Mouse (Mus musculus) limb, embryonic 11.5 days (tissue): Measurements from ENCODE around the gene Mylpf. TPM values are rescaled to one million over a fixed set of nuclear protein-coding genes. Genes with fewer than 3 reads are reported as not detected.

Experiments used
- ATAC-seq: fragments of 200-750 bp; cut with Nextera tagmentation; 2 replicates; pipeline ENCODE4 v1.8.0; 2017; ENCODE audit warnings: low read depth; ENCODE audit not compliant: insufficient number of reproducible peaks, low FRiP score, low TSS enrichment
- DNase-seq: peaks from one replicate; pipeline ENCODE4 v3.0.0-alpha.2; 2015; ENCODE audit warnings: low spot score
- H3K27ac ChIP-seq: fragments of 300-500 bp; sonication (generic); replicated peaks from 2 replicates; pipeline ENCODE4 v1.5.1; 2014; ENCODE audit warnings: low read depth, mild to moderate bottlenecking, low read length
- H3K27me3 ChIP-seq: fragments of 300-500 bp; sonication (generic); 2 replicates; pipeline ENCODE4 v1.6.1; 2014; ENCODE audit warnings: mild to moderate bottlenecking, low read length, mixed read lengths; ENCODE audit not compliant: control insufficient read depth, insufficient read depth
- H3K36me3 ChIP-seq: fragments of 300-500 bp; sonication (generic); 2 replicates; pipeline ENCODE4 v1.6.1; 2014; ENCODE audit warnings: mild to moderate bottlenecking, low read length, moderate library complexity, mixed read lengths; ENCODE audit not compliant: control insufficient read depth, insufficient read depth
- H3K4me1 ChIP-seq: fragments of 300-500 bp; sonication (generic); 2 replicates; pipeline ENCODE4 v1.6.1; 2014; ENCODE audit warnings: low read length, mixed read lengths; ENCODE audit not compliant: control insufficient read depth, insufficient read depth
- H3K4me2 ChIP-seq: fragments of 300-500 bp; sonication (generic); 2 replicates; pipeline ENCODE4 v1.6.1; 2014; ENCODE audit warnings: low read depth, mild to moderate bottlenecking, moderate library complexity; ENCODE audit not compliant: severe bottlenecking
- H3K4me3 ChIP-seq: fragments of 300-500 bp; sonication (generic); 2 replicates; pipeline ENCODE4 v1.5.1; 2014; ENCODE audit warnings: low read depth, low read length
- H3K9ac ChIP-seq: fragments of 300-500 bp; sonication (generic); 2 replicates; pipeline ENCODE4 v1.6.1; 2014; ENCODE audit warnings: mild to moderate bottlenecking, low read length
- H3K9me3 ChIP-seq: fragments of 300-500 bp; sonication (generic); 2 replicates; pipeline ENCODE4 v1.6.1; 2016; ENCODE audit warnings: low read length; ENCODE audit not compliant: control insufficient read depth
- WGBS: fragments of 180-500 bp; shearing (Covaris S2); extraction: QIAGEN DNeasy Blood & Tissue Kit; methylation state at CpG from one replicate; pipeline ENCODE4 v1.1.7; 2014; 5-methylcytosine and 5-hydroxymethylcytosine counted together
- polyA plus RNA-seq: library from polyadenylated mRNA; unstranded; fragments of >200 nt; fragmentation: Nextera tagmentation; extraction: Ambion mirVana; gene quantifications from 2 replicates; pipeline ENCODE4 v1.2.1, GENCODE M21; 2014

Mylpf gene
- polyA plus RNA-seq, 1 experiment from 2014 or later = 33.7 TPM

DNA sequence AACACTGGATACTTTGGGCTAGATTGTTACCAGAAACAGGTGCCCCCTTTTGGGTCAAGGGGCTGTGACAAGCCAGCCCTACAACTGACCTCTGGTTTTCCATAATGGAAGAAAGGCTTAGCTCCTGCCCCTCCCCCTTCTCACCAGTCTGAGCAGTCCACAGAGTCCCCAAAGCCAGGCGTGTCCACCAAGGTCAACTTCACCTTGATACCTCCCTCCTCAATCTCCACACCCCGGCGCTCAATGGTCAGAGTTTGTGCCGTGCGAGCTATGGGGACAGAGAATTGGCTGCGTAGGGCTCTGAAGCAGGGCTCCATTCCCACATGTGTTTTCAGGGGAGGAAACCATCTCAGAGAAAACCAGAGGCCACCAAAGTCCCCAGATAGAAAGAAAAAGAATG lies 8.8 kb downstream of the Mylpf start:
- no peaks in the 10 kb centered on the region for H3K36me3 ChIP-seq
- 86% methylated on average over 6 of the region's 6 CpGs for WGBS
- H3K4me2 ChIP-seq = no peak overlapping the region
- no peak for DNase-seq
- H3K27ac ChIP-seq = no peak overlapping the region
- H3K9ac ChIP-seq = no peak overlapping the region
- H3K27me3 ChIP-seq = no peaks in the 10 kb centered on the region
- 0 out of 2 replicates have a peak, but pooled peaks cover 4% of the 10 kb centered on the region for H3K4me1 ChIP-seq
- ATAC-seq = no peak; the same call in 1 of the 2 replicates
- no peak overlapping the region for H3K4me3 ChIP-seq
- H3K9me3 ChIP-seq = no peaks in the 10 kb centered on the region; the same call in 1 of the 2 replicates

DNA sequence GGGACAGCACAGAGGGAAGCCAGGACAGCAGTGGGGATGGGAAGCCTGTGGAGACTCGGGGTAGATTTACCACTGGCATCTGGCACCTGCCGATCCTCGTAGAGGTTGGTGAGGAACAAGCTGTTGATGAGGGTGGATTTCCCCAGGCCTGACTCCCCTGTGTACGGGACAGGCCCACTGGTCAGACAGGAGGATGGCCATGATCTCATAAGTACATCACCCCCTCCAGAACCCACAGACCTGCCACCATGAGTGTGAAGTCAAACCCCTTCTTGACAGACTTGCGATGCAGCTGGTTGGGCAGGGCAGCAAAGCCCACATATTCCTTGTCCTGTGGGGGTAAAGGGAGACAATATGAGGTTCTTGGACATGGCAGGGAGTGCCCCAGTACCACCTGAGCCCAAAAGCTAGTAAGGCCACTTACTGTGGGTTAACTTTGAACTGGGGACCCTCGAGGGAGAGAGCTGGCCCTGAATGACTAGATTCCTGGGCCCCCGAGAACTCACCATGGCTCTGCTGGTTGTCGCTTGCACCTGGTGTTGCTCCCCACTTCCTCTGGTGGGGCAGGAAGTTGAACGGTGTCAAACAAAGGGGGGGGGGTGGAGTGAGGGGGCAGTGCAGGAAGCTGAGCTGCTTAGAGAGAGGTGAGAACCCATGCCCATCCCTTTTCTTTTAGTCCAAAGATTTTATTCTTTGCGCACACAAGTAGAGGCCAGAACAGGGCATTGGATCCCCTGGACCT lies 9.4 kb downstream of the Mylpf start:
- H3K27ac ChIP-seq = no peak overlapping the region
- H3K4me3 ChIP-seq = no peak overlapping the region
- ATAC-seq (no peak), DNase-seq (no peak)
- 0 out of 2 replicates have a peak, but pooled peaks cover 4% of the 10 kb centered on the region for H3K4me1 ChIP-seq
- H3K9me3 ChIP-seq = no peaks in the 10 kb centered on the region; the same call in 1 of the 2 replicates
- no peaks in the 10 kb centered on the region for H3K27me3 ChIP-seq
- H3K4me2 ChIP-seq = no peak overlapping the region
- 73% methylated on average over 10 of the region's 10 CpGs for WGBS
- no peak overlapping the region for H3K9ac ChIP-seq
- no peaks in the 10 kb centered on the region for H3K36me3 ChIP-seq

GRCm38 (mm10) chr7:127218670-127219069 lies 10.0 kb downstream of the Mylpf start:
- ATAC-seq = no peak
- 87% methylated on average over 4 of the region's 4 CpGs for WGBS
- no peak overlapping the region for H3K27ac ChIP-seq
- no peaks in the 10 kb centered on the region; the same call in 1 of the 2 replicates for H3K9me3 ChIP-seq
- H3K9ac ChIP-seq = no peak overlapping the region
- H3K27me3 ChIP-seq = no peaks in the 10 kb centered on the region
- 0 out of 2 replicates have a peak, but pooled peaks cover 4% of the 10 kb centered on the region for H3K4me1 ChIP-seq
- no peak for DNase-seq
- no peak overlapping the region for H3K4me3 ChIP-seq
- H3K36me3 ChIP-seq = no peaks in the 10 kb centered on the region
- H3K4me2 ChIP-seq = no peak overlapping the region

DNA sequence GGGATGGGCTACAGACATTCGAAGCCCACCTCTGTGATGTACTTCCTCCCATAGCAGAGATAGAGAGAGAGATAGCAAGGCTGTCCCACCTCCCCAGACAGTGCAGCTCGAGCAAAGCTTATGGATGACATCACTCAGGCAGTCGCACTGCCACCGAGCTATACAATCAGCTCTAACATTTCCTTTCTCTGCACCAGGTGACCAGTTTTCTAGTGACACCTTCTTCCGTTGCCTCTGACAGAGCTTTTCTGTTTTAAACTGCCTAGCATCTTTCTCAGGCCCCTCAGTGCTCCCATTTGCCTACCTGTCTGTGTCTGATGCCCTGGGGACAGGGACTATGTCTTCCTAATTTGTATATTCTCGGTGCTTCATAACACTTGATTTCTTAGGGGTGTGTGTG lies 11.8 kb downstream of the Mylpf start:
- no peak for DNase-seq
- Histone ChIP-seq H3K9ac (no peak overlapping the region), H3K27me3 (no peaks in the 10 kb centered on the region), H3K4me3 (no peak overlapping the region), H3K4me1 (0 out of 2 replicates have a peak, but pooled peaks cover under 1% of the 10 kb centered on the region), H3K27ac (no peak overlapping the region), H3K9me3 (no peaks in the 10 kb centered on the region; the same call in 1 of the 2 replicates), H3K4me2 (no peak overlapping the region), H3K36me3 (no peaks in the 10 kb centered on the region)
- ATAC-seq = no peak
- 87% methylated on average over 6 of the region's 6 CpGs for WGBS

DNA sequence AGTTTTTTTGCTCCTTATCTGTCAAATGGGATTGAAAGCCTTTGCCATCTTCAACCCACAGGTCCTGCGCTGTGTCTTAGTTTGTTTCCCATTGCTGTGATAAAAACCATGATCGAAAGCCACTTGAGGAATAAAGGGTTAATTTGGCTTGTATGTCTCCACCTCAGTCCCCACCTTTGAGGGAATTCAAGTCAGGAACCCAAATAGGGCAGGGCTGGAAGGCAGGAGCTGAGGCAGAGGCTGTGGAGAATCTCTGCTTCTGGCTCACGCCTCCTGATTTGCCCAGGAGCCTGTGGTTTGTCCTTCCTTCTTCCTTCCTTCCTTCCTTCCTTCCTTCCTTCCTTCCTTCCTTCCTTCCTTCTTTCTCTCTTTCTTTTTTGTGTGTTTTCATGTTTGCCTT lies 14.4 kb downstream of the Mylpf start:
- Histone ChIP-seq H3K9me3 (no peaks in the 10 kb centered on the region; the same call in 1 of the 2 replicates), H3K27ac (no peak overlapping the region), H3K4me2 (no peak overlapping the region), H3K36me3 (no peaks in the 10 kb centered on the region), H3K27me3 (no peaks in the 10 kb centered on the region), H3K9ac (no peak overlapping the region), H3K4me3 (no peak overlapping the region), H3K4me1 (no peaks in the 10 kb centered on the region)
- ATAC-seq (no peak), DNase-seq (no peak)
- 95% methylated on average over 3 of the region's 3 CpGs for WGBS

GRCm38 (mm10) chr7:127223515-127224478 lies 15.1 kb downstream of the Mylpf start:
- DNase-seq = no peak
- Histone ChIP-seq H3K4me1 (no peaks in the 10 kb centered on the region), H3K9ac (no peak overlapping the region), H3K27me3 (no peaks in the 10 kb centered on the region), H3K4me2 (no peak overlapping the region), H3K27ac (no peak overlapping the region), H3K9me3 (no peaks in the 10 kb centered on the region; the same call in 1 of the 2 replicates), H3K36me3 (peaks cover under 1% of the 10 kb centered on the region; the same call in 1 of the 2 replicates), H3K4me3 (no peak overlapping the region)
- WGBS = 79% methylated on average over 6 of the region's 6 CpGs
- no peak for ATAC-seq

DNA sequence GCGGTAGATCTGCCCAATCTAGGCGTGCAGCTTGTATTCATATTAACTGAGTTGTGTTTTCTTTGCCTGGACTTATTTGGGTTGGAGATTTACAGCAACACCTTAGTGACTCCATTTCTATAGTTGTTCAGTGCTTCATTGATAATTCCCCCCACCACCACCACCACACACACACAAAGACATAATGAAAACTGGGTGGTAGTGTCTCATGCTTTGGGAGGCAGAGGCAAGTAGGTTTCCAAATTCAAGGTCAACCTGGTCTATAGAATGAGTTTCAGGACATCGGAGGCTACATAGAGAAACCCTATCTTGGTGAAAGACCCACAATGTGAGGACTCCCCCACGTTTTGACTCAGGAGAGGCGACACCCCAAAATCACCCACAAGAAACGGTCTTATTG lies 15.9 kb downstream of the Mylpf start:
- DNase-seq = no peak
- Histone ChIP-seq H3K27ac (no peak overlapping the region), H3K4me2 (no peak overlapping the region), H3K9ac (no peak overlapping the region), H3K4me1 (no peaks in the 10 kb centered on the region), H3K36me3 (peaks cover 6% of the 10 kb centered on the region; the same call in 1 of the 2 replicates), H3K9me3 (no peaks in the 10 kb centered on the region; the same call in 1 of the 2 replicates), H3K27me3 (no peaks in the 10 kb centered on the region), H3K4me3 (no peak overlapping the region)
- no peak for ATAC-seq
- WGBS = 88% methylated on average over 6 of the region's 6 CpGs
